Mouse (Mus musculus): ENCODE data around the gene Slc3a1.

DNA sequence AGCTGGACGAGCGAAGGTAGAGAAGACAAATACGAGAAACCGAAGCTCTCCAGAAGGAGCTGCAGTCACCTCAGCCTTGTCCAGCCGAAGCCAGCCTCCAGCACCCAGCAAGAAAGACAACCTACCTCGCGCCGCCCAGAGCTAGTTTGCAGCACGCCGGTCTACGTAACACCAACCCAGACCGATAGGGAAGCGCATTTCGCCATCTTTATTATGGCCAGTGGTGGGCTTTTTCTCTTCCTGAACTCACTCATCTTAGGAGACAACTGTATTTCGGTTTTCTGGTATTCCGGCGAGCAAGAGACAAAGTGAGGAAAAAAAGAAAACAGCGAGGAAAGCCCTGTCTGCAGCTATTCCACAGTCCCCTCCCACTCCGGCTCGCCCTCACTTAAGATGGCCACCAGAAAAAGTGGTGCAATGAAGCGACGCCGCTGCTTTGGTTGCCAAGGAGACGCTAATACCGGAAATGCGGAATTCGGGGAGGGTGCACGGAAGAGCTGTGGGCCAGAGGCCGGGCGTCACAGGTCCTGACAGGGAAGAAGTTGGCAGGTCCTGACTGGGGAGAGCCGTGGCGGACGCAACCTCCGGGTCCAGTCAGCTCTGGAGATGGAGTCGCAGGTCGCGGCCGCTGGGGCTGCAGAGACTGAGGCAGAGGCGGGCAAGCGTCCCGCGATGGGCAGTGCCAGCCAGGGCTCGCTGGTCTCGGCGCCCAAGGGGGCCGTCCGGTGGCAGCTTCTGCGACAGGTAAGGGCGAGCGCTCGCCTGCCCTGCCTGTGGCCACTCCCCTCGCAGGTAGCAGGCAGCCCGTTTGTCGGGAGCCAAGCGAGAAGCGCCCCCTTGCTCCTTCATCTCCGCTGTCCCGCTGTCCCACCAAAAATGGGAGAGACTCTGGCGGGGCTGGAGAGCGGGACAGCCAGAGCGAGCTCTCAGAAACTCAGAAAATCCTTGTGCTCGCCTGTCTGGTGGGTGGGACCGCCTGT, 62.2 kb downstream of the Slc3a1 start, which contains the start of the genes Prepl and Camkmt:
- TF ChIP-seq TAL1 (IDR thresholded peaks at IDR 0.05; ENCODE audit: low read length) = no peak
- no peak for TF ChIP-seq GATA1 (IDR thresholded peaks at IDR 0.05; ENCODE audit: low read length)
